Mouse (Mus musculus): Measurements from ENCODE around the gene Prl2c3.
"Not testable (repeated sequence)": the region's sequence is repeated elsewhere in the genome, so short reads cannot be mapped to it uniquely, and the experiment has no call there.

Gene Prl2c3

GRCm38 (mm10) chr13:12799979-12800378 lies at the start of gene Prl2c3:
Prl2c3 (minus strand) TSS chr13:12800079.
- DNase-seq (ENCODE audit: low spot score): not testable (repeated sequence)

GRCm38 (mm10) chr13:12848254-12848653 lies 48.4 kb upstream of the Prl2c3 start:
- DNase-seq (ENCODE audit: low spot score): not testable (repeated sequence)

GRCm38 (mm10) chr13:12844701-12845100 lies 44.8 kb upstream of the Prl2c3 start:
- DNase-seq (ENCODE audit: low spot score): not testable (repeated sequence)

- not testable (repeated sequence) for DNase-seq (ENCODE audit: low spot score)
These were observed 37.7 kb upstream of the Prl2c3 start for GRCm38 (mm10) chr13:12837546-12837945.

DNA sequence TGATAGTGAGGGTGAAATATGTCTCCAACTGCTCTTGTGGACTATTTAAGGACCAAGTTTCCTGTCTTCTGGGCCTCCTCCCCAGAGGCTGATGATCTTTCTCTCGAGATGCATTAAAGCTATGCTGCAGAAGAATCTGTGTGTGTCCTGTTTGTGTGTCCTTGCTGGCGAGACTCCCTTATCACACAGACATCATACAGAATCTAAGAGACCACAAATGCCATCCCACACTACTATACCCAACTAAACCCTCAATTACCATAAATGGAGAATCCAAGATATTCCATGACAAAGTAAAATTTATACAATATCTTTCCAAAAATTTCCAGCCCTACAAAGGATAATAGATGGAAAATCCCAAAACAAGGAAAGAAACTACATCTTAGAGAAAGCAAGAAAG lies 31.9 kb upstream of the Prl2c3 start:
- no peak for DNase-seq (ENCODE audit: low spot score)

DNA sequence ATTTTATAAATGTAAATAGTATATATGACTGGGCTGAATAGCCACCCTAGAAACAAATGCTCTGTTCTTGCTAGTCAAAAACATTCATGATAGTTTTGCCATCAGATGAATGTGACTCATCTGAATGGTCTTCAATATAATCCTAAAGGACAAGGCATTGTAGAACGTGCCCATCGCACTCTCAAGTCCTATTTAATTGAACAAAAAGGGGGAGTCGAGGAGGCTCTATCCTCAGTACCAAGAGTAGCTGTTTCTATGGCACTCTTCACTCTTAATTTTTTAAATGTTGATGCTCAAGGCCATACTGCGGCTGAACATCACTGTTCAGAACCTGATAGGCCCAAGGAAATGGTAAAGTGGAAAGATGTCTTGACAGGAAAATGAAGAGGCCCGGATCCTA lies 29.2 kb upstream of the Prl2c3 start:
- no peak for DNase-seq (ENCODE audit: low spot score)

- DNase-seq (ENCODE audit: low spot score): not testable (repeated sequence)
These were observed 24.8 kb upstream of the Prl2c3 start for GRCm38 (mm10) chr13:12824500-12825176.

DNA sequence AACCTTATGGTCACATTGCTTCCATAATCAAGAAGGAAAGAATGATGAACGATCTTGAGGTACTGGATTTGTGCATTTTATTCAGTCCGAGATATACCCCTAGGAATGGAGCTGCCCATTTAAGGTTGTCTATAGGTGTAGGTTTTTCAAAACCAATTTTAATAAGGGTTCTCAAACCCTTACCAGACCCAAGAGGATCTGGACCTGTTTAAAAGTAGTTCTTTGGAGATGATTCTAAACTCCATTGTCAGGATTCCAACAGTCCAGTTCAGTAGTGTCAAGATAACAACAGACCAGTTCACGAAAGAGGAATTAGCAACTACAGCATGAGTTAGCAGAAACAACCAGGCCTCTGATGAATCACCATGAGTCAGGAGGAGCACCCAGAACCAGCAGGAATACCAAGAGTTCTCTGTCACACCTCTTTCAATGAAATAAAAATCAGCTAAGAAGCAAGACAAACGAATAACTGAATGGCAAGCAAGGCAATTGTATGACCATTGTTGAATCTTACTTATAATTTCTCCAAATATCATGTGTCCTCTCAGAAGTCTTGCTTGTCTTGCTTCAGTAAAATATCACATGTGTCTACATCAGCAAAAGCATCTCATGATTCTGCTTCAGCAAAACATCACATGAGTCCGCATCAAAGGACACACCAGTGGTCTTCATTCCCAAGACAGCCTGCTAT lies 14.0 kb upstream of the Prl2c3 start:
- DNase-seq (ENCODE audit: low spot score): not testable (repeated sequence)

DNA sequence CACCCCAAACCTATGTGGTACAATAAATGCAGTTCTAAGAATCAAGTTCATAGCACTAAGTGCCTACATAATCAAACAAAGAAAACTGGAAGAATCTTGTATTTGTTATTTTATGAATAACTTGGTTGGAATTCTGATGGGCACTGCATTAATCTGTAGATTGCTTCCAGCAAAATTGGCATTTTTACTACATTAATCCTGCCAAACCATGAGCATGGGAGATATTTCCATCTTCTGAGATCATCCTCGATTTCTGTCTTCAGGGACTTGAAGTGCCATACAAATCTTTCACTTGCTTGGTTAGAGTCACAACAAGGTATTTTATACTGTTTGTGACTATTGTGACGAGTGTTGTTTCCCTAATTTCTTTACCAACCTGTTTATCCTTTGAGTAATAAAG lies 9.7 kb upstream of the Prl2c3 start:
- no peak for DNase-seq (ENCODE audit: low spot score)

GRCm38 (mm10) chr13:12808793-12809512 lies 9.1 kb upstream of the Prl2c3 start:
- not testable (repeated sequence) for DNase-seq (ENCODE audit: low spot score)

- not testable (repeated sequence) for DNase-seq (ENCODE audit: low spot score)
These were observed 6.6 kb upstream of the Prl2c3 start for GRCm38 (mm10) chr13:12806496-12806895.

DNA sequence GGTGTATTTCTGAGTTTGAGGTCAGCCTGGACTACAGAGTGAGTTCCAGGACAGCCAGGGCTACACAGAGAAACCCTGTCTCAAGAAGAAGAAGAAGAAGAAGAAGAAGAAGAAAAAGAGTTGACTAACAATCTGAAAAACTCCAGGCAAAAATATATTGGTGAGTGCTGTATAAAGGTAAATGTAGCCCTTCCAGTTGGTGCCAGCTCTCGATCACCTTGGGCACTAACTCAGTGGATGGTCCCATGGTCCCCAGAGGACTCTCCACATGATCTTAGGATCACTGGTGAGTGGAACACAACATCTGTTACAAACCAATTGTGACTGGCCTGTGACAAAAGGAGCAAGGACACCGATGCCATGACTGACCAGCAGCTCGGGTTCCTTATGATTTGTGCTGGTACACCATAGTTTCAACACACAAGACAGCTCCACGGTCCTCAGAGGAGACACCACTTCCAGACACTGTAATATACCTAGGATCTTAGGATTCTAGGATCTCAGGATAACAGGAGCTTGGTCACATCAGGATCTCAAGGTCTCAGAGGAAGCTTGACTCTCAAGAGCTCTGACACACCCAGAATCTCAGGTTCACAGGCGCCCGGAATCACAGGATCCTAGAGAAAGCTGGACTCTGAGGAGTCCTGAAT lies 30.3 kb downstream of the Prl2c3 start:
- not testable (repeated sequence) for DNase-seq (ENCODE audit: low spot score)

Data from urinary bladder, postnatal 25 days (tissue).